26 mouse cellular contexts compared by ENCODE assay signal in the genomic region with DNA sequence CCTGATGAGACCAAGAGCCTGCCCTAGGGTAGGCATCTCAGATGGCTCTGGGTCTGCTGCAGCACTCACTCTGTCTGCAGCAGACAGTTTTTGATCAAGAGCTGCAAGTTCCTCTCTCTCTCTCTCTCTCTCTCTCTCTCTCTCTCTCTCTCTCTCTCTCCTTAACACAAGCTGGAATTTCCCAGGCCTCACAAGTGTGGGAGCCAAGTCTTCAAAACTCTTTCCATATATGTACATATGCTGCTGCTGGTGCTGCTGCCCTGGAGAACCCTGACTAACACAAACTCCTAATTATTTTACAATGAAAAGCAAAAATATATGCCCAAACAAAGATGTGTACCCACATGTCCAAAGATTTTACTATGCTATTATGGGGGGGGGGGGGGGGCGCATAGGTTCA. TPM values are rescaled to one million over a fixed set of nuclear protein-coding genes. Genes with fewer than 3 reads are reported as not detected.
DNase-seq lines count a peak whose midpoint lies in the region; ATAC-seq and TF ChIP-seq lines count a peak whose summit lies in the region.
"Had no signal": no experiment of that assay in that cellular context is flagged by ENCODE, and none has a peak within 500 bp of the region (broad histone marks: within the 10 kb centered on the region; RNA-seq: fewer than 3 reads in every experiment).

No protein-coding gene starts in this region.

- no peak overlapping the region for H3K9ac ChIP-seq in forebrain, embryonic 11.5 days (ENCODE audit: low read length)
- no peak overlapping the region for H3K9ac ChIP-seq in forebrain, postnatal 0 days
- no peak overlapping the region for H3K9ac ChIP-seq in intestine, embryonic 14.5 days (ENCODE audit: low read length)
- H3K9ac ChIP-seq in intestine, embryonic 15.5 days = no peak overlapping the region
- H3K9ac ChIP-seq in lung, embryonic 15.5 days = no peak overlapping the region
- no peak overlapping the region for H3K9ac ChIP-seq in stomach, embryonic 16.5 days (ENCODE audit: low read length)
- H3K9ac ChIP-seq: embryonic facial prominence, embryonic 12.5 days; heart, embryonic 13.5 days; hindbrain, embryonic 12.5 days; hindbrain, embryonic 15.5 days had no signal

- no peak for TF ChIP-seq CTCF in forebrain, postnatal 0 days (IDR thresholded peaks at IDR 0.05; ENCODE audit: low read depth)

- WGBS in forebrain, embryonic 11.5 days = 100% methylated on average over 1 of the region's 1 CpGs
- WGBS in forebrain, postnatal 0 days = 80% methylated on average over 1 of the region's 1 CpGs
- 95% methylated on average over 1 of the region's 1 CpGs for WGBS in intestine, embryonic 14.5 days
- 92% methylated on average over 1 of the region's 1 CpGs for WGBS in intestine, embryonic 15.5 days
- 79% methylated on average over 1 of the region's 1 CpGs for WGBS in lung, embryonic 15.5 days
- WGBS in stomach, embryonic 16.5 days = 95% methylated on average over 1 of the region's 1 CpGs

- ATAC-seq in forebrain, embryonic 11.5 days (replicated peaks; ENCODE audit: low FRiP score) = no peak
- ATAC-seq in forebrain, postnatal 0 days = no peak
- no peak for ATAC-seq in intestine, embryonic 14.5 days (replicated peaks; ENCODE audit: low FRiP score, low TSS enrichment, low read depth)
- no peak for ATAC-seq in intestine, embryonic 15.5 days
- ATAC-seq in lung, embryonic 15.5 days (ENCODE audit: borderline replicate concordance, extremely low read depth, low FRiP score, low TSS enrichment) = peak; percentile 55; the same call in 1 of the 2 replicates
- ATAC-seq in stomach, embryonic 16.5 days (ENCODE audit: insufficient read depth, low FRiP score) = peak; percentile 73; the same call in 1 of the 2 replicates
- ATAC-seq in inflammation-experienced regulatory T-cells, adult 6 months = no peak
- ATAC-seq: forebrain, embryonic 14.5 days; intestine, postnatal 0 days; Patski had no signal

- H3K27ac ChIP-seq in forebrain, embryonic 11.5 days (ENCODE audit: low read depth, low read length) = no peak overlapping the region
- H3K27ac ChIP-seq in forebrain, postnatal 0 days (ENCODE audit: low read depth, low read length) = no peak overlapping the region
- H3K27ac ChIP-seq in intestine, embryonic 14.5 days (ENCODE audit: low read depth) = no peak overlapping the region
- no peak overlapping the region for H3K27ac ChIP-seq in intestine, embryonic 15.5 days
- no peak overlapping the region for H3K27ac ChIP-seq in lung, embryonic 15.5 days
- no peak overlapping the region for H3K27ac ChIP-seq in stomach, embryonic 16.5 days (ENCODE audit: low read length)
- H3K27ac ChIP-seq: embryonic facial prominence, embryonic 12.5 days; forebrain, embryonic 10.5 days; heart, embryonic 13.5 days; hindbrain, embryonic 12.5 days; hindbrain, embryonic 15.5 days had no signal

- H3K36me3 ChIP-seq in forebrain, embryonic 11.5 days (ENCODE audit: control insufficient read depth, insufficient read depth, low read length) = no peaks in the 10 kb centered on the region
- no peaks in the 10 kb centered on the region for H3K36me3 ChIP-seq in forebrain, postnatal 0 days (ENCODE audit: insufficient read depth)
- no peaks in the 10 kb centered on the region for H3K36me3 ChIP-seq in intestine, embryonic 14.5 days (ENCODE audit: control insufficient read depth, insufficient read depth, low read length)
- H3K36me3 ChIP-seq in intestine, embryonic 15.5 days = no peaks in the 10 kb centered on the region
- no peaks in the 10 kb centered on the region for H3K36me3 ChIP-seq in lung, embryonic 15.5 days
- H3K36me3 ChIP-seq in stomach, embryonic 16.5 days (ENCODE audit: control insufficient read depth, insufficient read depth, low read length) = no peaks in the 10 kb centered on the region
- H3K36me3 ChIP-seq: embryonic facial prominence, embryonic 12.5 days; forebrain, embryonic 10.5 days; G1E; heart, embryonic 13.5 days; hindbrain, embryonic 12.5 days; hindbrain, embryonic 15.5 days had no signal

- no peaks in the 10 kb centered on the region for H3K27me3 ChIP-seq in forebrain, embryonic 11.5 days (ENCODE audit: control insufficient read depth, insufficient read depth, low read length)
- H3K27me3 ChIP-seq in forebrain, postnatal 0 days (ENCODE audit: insufficient read depth, low read length) = no peaks in the 10 kb centered on the region
- no peaks in the 10 kb centered on the region for H3K27me3 ChIP-seq in intestine, embryonic 14.5 days (replicated peaks; ENCODE audit: control insufficient read depth, insufficient read depth, low read length)
- H3K27me3 ChIP-seq in intestine, embryonic 15.5 days (replicated peaks) = no peaks in the 10 kb centered on the region
- H3K27me3 ChIP-seq in lung, embryonic 15.5 days = no peaks in the 10 kb centered on the region
- H3K27me3 ChIP-seq in stomach, embryonic 16.5 days (ENCODE audit: control insufficient read depth, insufficient read depth, low read length) = no peaks in the 10 kb centered on the region
- H3K27me3 ChIP-seq: embryonic facial prominence, embryonic 12.5 days; heart, embryonic 13.5 days; hindbrain, embryonic 12.5 days; hindbrain, embryonic 15.5 days; Patski had no signal

- H3K4me2 ChIP-seq in forebrain, embryonic 11.5 days (ENCODE audit: low read depth, low read length, severe bottlenecking) = no peak overlapping the region
- H3K4me2 ChIP-seq in forebrain, postnatal 0 days (ENCODE audit: low read depth) = no peak overlapping the region
- H3K4me2 ChIP-seq in intestine, embryonic 14.5 days (ENCODE audit: low read length) = no peak overlapping the region
- H3K4me2 ChIP-seq in intestine, embryonic 15.5 days (replicated peaks) = no peak overlapping the region
- H3K4me2 ChIP-seq in lung, embryonic 15.5 days = no peak overlapping the region
- no peak overlapping the region for H3K4me2 ChIP-seq in stomach, embryonic 16.5 days (ENCODE audit: low read depth, low read length)
- H3K4me2 ChIP-seq: embryonic facial prominence, embryonic 12.5 days; heart, embryonic 13.5 days; hindbrain, embryonic 12.5 days; hindbrain, embryonic 15.5 days had no signal

- peak; percentile 21 for DNase-seq in forebrain, embryonic 11.5 days (ENCODE audit: low spot score)
- DNase-seq in forebrain, postnatal 0 days = no peak
- peak; percentile 46 for DNase-seq in intestine, embryonic 14.5 days (ENCODE audit: low spot score)
- DNase-seq in lung, postnatal 14 days = no peak
- DNase-seq: adrenal gland, postnatal 10 days; adrenal gland, postnatal 36 days; B cell, adult 2 months; cerebellum, adult 18-20 months; cerebellum, adult 9-10 months; cerebellum, postnatal 14 days; gastrocnemius, postnatal 36 days; heart, postnatal 14 days had no signal

- H3K4me1 ChIP-seq in forebrain, embryonic 11.5 days (replicated peaks; ENCODE audit: control insufficient read depth, insufficient read depth, low read length) = no peaks in the 10 kb centered on the region
- H3K4me1 ChIP-seq in forebrain, postnatal 0 days (ENCODE audit: insufficient read depth) = no peaks in the 10 kb centered on the region
- H3K4me1 ChIP-seq in intestine, embryonic 14.5 days (replicated peaks; ENCODE audit: control insufficient read depth, insufficient read depth, low read length) = no peaks in the 10 kb centered on the region
- H3K4me1 ChIP-seq in intestine, embryonic 15.5 days (replicated peaks) = no peaks in the 10 kb centered on the region
- H3K4me1 ChIP-seq in lung, embryonic 15.5 days = peaks cover 10% of the 10 kb centered on the region; the same call in 1 of the 2 replicates
- no peaks in the 10 kb centered on the region for H3K4me1 ChIP-seq in stomach, embryonic 16.5 days (ENCODE audit: control insufficient read depth, insufficient read depth, low read length)
- H3K4me1 ChIP-seq: hindbrain, embryonic 12.5 days; hindbrain, embryonic 15.5 days had no signal

- H3K4me3 ChIP-seq in forebrain, embryonic 11.5 days (ENCODE audit: low read depth, low read length) = no peak overlapping the region
- no peak overlapping the region for H3K4me3 ChIP-seq in forebrain, postnatal 0 days (ENCODE audit: low read depth, low read length)
- no peak overlapping the region for H3K4me3 ChIP-seq in intestine, embryonic 14.5 days (ENCODE audit: low read depth, low read length)
- no peak overlapping the region for H3K4me3 ChIP-seq in intestine, embryonic 15.5 days (replicated peaks)
- H3K4me3 ChIP-seq in lung, embryonic 15.5 days = no peak overlapping the region
- H3K4me3 ChIP-seq in stomach, embryonic 16.5 days (replicated peaks; ENCODE audit: low read length) = no peak overlapping the region
- H3K4me3 ChIP-seq: embryonic facial prominence, embryonic 12.5 days; forebrain, embryonic 10.5 days; heart, embryonic 13.5 days; hindbrain, embryonic 12.5 days; hindbrain, embryonic 15.5 days had no signal

- no peaks in the 10 kb centered on the region for H3K9me3 ChIP-seq in forebrain, embryonic 11.5 days (ENCODE audit: control insufficient read depth, low read length)
- H3K9me3 ChIP-seq in forebrain, postnatal 0 days (ENCODE audit: low read length) = no peaks in the 10 kb centered on the region
- H3K9me3 ChIP-seq in intestine, embryonic 14.5 days (ENCODE audit: control insufficient read depth, low read length) = no peaks in the 10 kb centered on the region
- H3K9me3 ChIP-seq in intestine, embryonic 15.5 days = no peaks in the 10 kb centered on the region
- H3K9me3 ChIP-seq in lung, embryonic 15.5 days = no peaks in the 10 kb centered on the region
- no peaks in the 10 kb centered on the region for H3K9me3 ChIP-seq in stomach, embryonic 16.5 days (replicated peaks; ENCODE audit: control insufficient read depth, low read length)
- H3K9me3 ChIP-seq: embryonic facial prominence, embryonic 12.5 days; forebrain, embryonic 10.5 days; heart, embryonic 13.5 days; hindbrain, embryonic 12.5 days; hindbrain, embryonic 15.5 days had no signal

RNA-seq across cellular contexts. Expression of gene Galnt18, which starts 26.3 kb away (rescaled TPM):
- 4.5 and 4.9 TPM in 2 replicates for polyA plus RNA-seq in forebrain, embryonic 11.5 days (2014; fragmentation: Nextera tagmentation; extraction: Ambion mirVana)
- total RNA-seq in forebrain, postnatal 0 days (2014; rRNA removed) = 22.0 and 22.6 TPM in 2 replicates
- 13.9 and 18.0 TPM in 2 replicates for polyA plus RNA-seq in forebrain, postnatal 0 days (2015; fragmentation: Nextera tagmentation; extraction: Ambion mirVana)
- 18.8 and 23.8 TPM in 2 replicates for polyA plus RNA-seq in intestine, embryonic 14.5 days (2014; fragmentation: Nextera tagmentation; extraction: Ambion mirVana)
- 19.4 and 21.3 TPM in 2 replicates for polyA plus RNA-seq in intestine, embryonic 15.5 days (2015; fragmentation: Nextera tagmentation; extraction: Ambion mirVana)
- 35.8 and 38.2 TPM in 2 replicates for polyA plus RNA-seq in lung, embryonic 15.5 days (2015; fragmentation: Nextera tagmentation; extraction: Ambion mirVana)
- polyA plus RNA-seq in stomach, embryonic 16.5 days (2015; fragmentation: Nextera tagmentation; extraction: Ambion mirVana) = 35.3 and 35.6 TPM in 2 replicates
- not detected for polyA plus RNA-seq in inflammation-experienced regulatory T-cells, adult 6 months (2017; shearing (Covaris generic))
- total RNA-seq: G1E; granulocyte monocyte progenitor cell, adult 5-6 weeks had no signal
- polyA plus RNA-seq: G1E had no signal

Comparison
In these comparisons a context has a peak if more than half of its experiments do, and no peak if none do; other contexts are left out.
1. DNase-seq: peak in forebrain, embryonic 11.5 days (single experiment) and intestine, embryonic 14.5 days (single experiment); none in forebrain, postnatal 0 days (single experiment) and lung, postnatal 14 days (single experiment).
2. ATAC-seq: peak in lung, embryonic 15.5 days (single experiment) and stomach, embryonic 16.5 days (single experiment); none in forebrain, embryonic 11.5 days (single experiment), forebrain, postnatal 0 days (single experiment), intestine, embryonic 14.5 days (single experiment), intestine, embryonic 15.5 days (single experiment) and inflammation-experienced regulatory T-cells, adult 6 months (single experiment).